Mouse (Mus musculus): ENCODE measurements around the gene Rab27a.

Gene Rab27a

DNA sequence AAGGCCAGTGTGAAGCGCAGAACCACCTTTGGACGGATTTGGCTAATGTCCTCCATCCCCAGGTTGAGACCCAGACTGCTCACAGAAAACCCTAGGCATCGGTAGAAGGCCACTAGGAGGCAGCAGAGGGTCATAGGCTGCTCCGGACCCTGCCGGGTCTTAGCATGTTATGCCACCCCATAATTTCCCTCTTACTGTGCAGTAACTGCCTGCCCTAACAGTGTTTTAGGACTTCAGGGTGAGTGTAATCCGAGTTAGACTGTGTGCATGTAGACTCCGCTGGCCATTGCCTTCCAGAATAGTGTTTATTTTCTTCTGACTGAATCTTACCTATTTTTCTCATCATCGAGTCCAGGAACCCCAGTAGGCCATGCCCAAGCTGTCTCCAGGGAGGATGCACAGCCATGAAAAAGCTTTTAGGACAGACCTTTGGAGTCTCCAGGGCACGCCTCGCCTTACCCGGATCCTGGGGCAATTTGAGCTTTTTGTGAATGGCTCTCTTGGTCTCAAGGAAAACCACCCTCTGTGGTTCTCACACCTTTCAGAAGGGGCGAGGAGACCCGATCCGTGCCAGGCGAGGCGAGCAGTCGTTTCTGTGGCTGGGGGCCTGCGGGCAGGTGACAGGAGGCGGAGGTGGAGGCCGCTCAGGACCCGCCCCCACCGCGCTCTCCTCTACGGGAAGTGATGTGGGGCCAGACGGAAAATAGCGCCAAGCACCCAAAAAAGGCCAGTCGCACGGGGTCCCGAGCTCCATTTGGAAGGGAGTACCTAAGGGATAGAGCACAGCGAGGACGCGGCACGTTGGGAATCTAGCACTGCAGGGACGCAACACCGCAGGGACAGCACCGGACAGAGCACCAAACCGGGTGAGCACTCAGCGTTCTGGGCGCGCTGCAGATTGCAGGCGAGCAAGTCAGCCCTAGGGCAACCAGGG is at the start of gene Rab27a:
Gene Rab27a, plus strand, starts transcription at position 709 of the 934 bp plus-strand sequence.
- ATAC-seq (ENCODE audit: insufficient number of reproducible peaks, low FRiP score, low TSS enrichment), result peak; percentile 75

DNA sequence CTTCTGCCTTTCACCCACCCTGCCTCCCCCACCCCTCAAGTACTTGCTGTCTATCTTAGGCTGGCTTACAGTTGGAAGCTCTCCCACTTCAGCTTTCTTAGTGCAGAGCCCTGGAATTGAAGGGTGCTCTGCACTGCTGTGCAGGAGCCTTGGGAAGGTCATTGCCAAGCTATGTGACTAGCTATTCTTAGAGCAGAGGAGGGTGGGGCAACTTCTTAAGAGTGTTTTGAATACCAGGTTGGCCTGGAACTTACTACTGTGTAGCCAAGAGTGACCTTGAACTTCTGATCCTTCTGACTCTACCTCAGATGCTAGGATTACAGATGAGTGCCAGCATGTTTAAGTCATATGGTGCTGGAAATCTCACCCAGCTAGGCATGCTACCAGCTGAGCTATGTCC is 48.5 kb upstream of the Rab27a start:
- no peak for ATAC-seq (ENCODE audit: insufficient number of reproducible peaks, low FRiP score, low TSS enrichment)

DNA sequence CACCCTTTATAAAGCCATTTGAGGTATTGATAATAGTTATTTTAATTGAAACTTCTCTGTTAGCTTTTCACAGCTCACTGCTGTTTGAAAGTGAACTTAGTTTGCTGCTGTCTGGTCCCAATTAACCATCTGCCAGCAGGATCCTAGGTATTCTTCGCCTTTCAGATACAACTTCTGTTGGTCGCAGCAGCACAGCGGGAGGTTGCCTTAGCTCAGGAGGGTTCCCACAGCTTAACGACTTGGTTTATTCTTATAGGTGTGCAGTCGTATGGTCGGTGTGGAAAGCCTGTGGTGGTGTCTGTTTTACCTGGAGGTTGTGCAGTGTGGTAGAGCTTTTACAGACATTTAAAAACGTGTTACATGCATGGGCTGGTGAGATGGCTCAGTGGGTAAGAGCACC is 47.8 kb upstream of the Rab27a start:
- ATAC-seq (ENCODE audit: insufficient number of reproducible peaks, low FRiP score, low TSS enrichment), result no peak

DNA sequence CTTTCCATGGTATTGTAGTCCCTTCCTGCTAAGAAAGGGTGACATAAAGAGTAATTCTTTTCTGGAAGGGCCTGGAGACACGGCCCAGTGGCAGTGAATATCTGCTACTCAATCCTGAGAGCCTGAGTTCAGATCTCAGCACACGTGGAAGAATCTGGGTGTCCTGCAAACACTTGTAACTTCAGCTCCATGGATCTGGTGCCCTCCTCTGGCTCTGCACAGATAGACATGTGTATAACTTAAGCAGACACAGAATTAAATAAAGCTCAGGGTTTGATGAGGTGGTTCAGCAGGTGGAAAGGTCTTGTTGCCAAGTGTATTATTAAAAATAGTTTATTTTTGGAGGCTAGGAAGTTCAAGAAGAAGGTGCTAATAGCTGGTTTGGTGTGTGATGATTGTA is 44.2 kb upstream of the Rab27a start:
- ATAC-seq (ENCODE audit: insufficient number of reproducible peaks, low FRiP score, low TSS enrichment), result no peak

DNA sequence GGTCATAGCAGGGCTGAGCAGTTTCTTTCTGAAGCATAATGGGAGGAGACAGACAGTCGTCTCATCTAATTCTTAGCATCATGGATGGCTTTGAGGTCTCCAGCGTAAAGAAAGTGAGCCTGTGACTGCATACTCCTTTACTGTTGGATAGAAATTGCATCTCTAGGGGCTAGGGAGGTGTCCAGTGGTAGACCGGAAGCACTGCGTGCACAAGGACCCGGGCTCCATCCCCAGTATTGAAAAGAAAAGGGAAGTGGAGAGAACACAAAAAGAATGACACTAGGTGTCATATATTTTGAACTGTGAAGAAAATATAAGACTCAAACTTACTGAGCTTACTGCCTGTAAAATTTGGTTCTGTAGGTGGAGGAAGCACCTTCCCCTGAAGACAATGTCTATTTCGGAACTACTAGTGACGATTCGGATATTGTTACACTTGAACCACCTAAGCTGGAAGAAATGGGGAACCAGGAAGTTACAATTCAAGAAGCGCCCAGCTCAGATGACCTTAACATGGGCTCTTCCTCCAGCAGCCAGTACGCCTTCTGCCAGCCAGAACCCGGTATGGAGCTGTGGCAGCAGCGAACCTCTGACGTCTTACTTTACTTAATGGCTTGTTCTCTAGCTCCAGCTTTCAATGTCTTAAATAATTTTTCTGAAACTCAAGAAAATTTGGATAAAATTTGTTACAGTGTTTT is 43.2 kb upstream of the Rab27a start:
- no peak for ATAC-seq (ENCODE audit: insufficient number of reproducible peaks, low FRiP score, low TSS enrichment)

DNA sequence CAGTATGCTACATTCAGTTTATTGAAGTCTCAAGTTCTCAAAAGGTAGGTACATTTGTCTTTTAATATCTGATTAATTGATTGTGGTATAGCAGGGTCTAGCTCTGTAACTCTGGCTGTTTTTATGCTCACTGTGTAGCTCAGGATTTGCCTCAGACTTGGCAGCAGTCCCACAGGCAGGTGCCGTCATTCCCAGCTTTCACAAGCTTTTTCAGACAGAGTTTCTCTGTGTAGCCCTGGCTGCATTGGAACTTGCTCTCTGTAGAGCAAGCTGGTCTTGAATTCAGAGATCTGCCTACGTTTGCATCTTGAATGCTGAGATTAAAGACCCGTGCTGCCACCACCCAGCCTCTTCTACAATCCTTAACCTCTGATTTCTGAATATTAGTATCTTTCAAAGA is 42.5 kb upstream of the Rab27a start:
- ATAC-seq (ENCODE audit: insufficient number of reproducible peaks, low FRiP score, low TSS enrichment), result no peak

DNA sequence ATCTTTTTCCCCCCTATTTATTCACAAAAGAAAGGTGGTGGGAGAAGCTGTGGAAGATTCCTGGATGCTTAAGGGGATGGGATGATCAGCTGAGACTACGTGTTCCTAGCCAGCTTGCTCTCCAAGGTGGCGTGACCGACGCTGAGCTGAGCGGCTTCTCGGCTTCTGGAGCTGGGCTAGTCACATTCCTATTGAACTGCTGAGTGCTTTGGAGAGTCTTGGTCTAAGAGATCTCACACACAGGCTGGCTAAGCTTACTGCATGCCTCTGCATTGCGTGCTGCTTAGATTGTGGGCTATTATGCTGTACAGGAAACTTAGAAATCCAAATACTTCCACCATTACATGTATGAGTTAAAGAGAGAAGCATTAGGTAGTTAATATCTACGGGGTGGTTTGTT is 40.6 kb upstream of the Rab27a start:
- no peak for ATAC-seq (ENCODE audit: insufficient number of reproducible peaks, low FRiP score, low TSS enrichment)

DNA sequence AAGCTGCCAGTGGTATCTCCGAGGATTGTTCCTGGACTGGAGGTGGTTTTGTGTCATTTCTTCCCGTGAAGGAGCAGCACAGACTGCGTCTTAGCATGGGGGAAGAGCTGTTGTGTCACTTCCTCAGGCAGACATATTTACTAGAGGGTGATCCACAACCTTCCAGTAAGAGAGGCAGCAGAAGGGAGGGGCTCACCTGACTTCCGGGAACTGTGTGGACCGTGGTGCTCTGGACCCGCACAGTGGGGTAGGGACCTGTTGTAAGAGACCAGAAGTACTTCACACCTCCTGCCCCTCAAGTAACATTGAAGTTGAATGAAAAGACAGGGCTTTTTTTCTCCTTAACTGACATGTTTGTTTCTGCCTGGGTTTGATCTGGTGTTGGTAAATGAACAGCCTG is 39.5 kb upstream of the Rab27a start:
- no peak for ATAC-seq (ENCODE audit: insufficient number of reproducible peaks, low FRiP score, low TSS enrichment)

DNA sequence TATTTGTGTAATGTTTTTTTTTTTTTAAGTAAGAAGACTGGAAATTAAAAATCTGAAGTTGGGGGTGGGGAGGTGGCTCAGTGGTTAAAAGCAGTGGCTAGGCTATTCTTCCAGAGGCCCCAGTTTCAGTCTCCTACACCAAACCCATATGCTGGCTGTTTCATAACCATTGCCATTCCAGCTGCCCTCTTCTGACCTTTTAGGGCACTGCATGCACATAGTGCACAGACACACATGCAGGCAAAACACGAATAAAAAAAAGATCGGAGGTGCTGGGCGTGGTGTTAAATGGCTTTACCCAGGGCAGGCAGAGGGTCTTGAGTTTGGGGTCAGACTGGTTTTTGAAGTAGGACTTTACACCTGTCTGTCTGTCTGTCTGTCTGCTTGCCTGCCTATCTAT is 38.5 kb upstream of the Rab27a start:
- ATAC-seq (ENCODE audit: insufficient number of reproducible peaks, low FRiP score, low TSS enrichment), result no peak

DNA sequence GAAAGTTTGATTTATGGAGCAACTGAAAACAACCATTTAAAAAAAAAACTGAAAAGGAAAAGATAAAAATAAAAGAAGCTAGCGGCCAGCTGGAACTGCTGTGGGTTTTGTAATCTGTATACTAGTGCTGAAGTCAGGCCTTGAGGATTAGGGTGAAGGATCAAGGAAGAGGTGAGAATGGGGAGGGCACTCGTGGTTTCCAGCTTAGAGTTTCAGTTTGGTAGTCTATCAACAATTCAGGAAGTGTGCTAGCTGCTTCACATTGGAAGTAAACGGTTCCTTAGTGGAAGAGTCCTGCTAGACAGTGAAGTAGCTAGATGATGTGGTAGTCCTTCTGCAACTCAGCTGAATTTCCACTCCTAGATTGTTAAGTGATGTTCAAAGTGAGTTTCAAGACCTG is 36.3 kb upstream of the Rab27a start:
- no peak for ATAC-seq (ENCODE audit: insufficient number of reproducible peaks, low FRiP score, low TSS enrichment)

DNA sequence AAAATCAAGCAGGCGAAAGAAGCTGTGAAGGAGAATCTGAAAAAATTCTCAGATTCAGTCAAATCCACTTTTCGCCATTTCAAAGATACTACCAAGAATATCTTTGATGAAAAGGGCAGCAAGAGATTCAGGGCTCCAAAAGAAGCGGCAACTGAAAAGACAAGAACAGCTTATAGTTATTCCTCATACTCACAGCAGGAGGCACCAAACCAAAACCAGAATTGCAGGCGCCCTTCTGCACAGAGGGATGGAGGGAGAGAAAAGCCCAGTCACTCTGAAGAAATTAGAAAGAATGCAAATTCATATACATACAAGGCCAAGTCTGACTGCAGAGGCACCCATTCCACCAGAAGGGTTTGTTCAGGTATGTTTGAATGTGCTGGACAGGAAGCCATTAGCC is 32.0 kb upstream of the Rab27a start:
- no peak for ATAC-seq (ENCODE audit: insufficient number of reproducible peaks, low FRiP score, low TSS enrichment)

DNA sequence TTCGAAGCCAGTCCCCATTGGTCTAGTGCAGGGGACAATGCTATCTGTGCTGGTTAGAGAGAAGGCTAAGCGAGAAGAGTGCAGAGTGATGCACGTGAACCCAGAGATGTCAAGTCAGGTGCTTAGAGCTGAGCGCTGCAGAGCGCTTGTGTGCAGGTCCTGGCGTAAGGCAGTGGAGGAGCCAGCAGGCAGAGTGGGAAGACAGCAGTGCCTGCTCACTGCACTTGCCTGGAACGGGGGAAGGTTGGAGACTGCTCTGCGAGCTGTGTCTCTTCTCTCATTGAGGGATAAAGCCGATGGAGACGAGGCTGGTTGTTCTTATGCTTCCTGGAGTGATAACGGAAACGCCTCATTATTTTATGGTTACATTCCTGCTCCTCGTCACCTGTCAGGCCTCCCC is 29.9 kb upstream of the Rab27a start:
- no peak for ATAC-seq (ENCODE audit: insufficient number of reproducible peaks, low FRiP score, low TSS enrichment)

DNA sequence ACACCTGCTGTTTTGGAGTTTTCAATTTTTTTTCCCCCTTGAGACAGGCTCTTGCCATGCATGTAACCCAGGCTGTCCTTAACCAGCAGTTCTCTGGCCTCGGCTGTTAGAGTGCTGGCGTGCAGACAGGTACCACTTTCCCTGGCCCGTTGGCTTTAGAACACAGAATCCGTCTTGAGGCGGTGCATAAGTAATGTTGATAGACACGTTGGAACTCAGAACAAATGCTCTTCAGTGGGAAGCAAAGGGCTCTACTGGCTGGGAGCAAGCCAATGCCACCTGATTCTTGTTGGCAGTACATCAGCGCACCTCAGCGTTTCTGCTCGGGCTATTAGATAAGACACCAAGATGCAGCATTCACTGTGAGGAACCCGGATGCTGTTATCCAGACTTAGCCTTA is 24.8 kb upstream of the Rab27a start:
- ATAC-seq (ENCODE audit: insufficient number of reproducible peaks, low FRiP score, low TSS enrichment), result no peak; the same call in 1 of the 2 replicates

DNA sequence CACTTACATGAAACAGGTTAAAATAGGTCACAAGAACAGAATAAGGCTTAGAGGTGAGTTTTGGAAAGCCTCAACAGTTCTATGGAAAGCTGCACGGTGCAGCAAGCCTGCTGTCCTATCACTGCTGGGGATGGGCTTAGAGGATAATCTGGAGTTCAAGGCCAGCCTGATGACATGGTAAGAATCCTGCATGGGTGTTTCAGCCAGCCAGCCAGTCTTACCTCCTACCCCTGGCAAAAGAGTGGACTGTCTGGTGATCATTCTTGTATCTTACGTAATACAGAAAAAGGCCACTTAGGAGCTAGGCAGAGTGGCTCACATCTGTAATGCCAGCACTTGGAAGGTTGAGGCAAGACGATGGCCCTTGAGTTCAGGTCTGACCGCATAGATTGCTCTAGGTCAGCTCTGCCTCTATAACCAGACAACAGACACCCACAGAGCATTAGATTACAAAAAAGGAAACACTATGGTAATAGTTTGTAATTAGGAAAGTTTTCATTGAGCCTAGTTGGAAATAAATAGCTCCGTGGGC is 24.0 kb upstream of the Rab27a start:
- no peak for ATAC-seq (ENCODE audit: insufficient number of reproducible peaks, low FRiP score, low TSS enrichment)

DNA sequence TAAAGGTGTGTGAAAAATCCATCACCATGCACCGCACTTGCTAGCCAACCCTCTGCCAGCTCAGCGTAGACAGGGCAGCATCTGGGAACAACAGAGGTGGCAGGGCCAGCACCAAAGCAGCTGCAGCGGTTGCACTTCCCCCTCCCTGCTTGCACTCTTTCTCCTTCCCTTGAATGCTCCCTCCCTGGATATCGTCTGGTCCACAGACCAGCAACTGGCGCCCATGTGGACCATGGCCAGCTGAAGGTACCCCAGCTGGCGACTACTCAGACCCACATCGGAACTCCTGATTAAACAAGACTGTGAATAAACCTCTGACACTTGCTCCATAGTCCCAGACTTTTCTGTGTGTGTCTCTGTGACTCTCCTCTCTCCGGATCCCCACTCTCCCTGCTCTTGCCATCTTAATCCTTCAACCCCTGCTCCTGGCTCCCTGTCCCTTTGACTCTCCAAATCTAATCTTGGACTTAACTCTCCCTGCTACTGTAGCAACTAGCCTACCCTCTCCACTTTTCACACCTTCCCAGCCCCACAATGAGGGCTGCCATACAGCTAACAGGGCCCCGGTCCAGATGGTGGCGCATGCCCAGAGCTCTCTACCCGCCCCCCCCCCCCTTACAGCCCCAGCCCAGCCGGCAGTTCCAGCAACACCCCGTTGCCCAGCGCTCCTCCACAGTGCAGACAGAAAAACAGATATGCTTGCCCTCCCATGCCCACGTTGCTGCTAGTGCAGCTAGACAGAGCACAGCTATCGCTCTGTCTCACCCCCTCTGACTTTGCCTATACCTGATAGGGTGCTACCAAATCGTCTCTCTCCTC is 18.6 kb upstream of the Rab27a start:
- 0 out of 2 replicates have a peak, but pooled peaks have one; percentile 26 for ATAC-seq (ENCODE audit: insufficient number of reproducible peaks, low FRiP score, low TSS enrichment)

DNA sequence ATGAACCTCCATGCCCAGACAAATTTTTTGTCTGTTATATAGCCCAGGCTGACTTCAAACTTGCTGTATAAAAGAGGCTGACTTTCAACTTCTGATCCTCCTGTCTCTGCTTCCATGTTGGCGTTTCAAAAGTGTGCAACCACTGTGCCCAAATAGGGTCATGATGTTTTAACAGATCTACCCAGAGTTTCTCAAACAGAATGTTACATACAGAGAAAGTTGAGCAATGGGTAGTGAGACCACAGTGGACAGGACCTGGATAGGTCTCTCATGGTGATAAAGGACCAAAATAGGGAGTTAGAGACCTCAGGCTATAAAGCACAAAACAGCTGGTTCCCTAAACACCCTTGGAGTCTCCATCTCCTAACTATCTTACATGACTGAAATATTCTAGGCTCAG is 14.2 kb upstream of the Rab27a start:
- ATAC-seq (ENCODE audit: insufficient number of reproducible peaks, low FRiP score, low TSS enrichment), result no peak

DNA sequence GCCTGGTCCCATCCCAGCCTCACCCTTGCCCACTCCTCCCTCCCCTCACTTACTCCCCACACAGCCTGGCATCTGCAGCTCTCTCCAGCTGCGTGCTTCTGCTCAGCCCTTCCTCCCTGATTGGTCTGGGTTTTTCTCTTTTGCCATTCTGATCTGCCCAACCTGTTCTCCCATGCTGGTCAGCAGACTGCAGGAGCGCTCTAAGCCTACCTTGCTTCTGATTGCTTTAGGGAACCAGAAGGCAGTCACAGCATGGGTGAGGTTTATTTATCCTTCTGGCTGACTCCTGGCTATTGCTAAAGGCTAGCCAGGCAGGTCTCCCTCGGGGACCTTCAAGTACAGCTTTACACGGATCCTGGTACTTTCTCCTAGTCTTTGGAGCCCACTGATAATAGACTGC is 13.2 kb upstream of the Rab27a start:
- ATAC-seq (ENCODE audit: insufficient number of reproducible peaks, low FRiP score, low TSS enrichment), result peak; percentile 76; the same call in 1 of the 2 replicates

DNA sequence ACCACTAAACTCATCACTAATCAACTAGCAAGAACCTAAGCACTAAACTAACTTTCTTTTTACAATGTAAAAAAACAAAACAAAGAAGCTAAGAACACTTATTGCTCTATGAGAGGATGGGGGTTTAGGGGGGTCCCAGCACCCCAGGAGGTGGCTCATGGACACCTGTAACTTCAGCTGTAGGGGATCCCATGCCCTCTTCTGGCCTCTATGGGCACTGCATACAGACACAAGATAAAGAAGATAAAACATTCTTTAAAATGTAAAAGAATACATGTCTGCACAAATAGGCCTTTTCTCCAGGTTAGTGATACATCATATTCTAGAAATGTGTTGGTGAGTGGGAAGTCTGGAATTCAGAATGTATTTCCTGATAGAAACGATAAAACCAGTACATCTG is 11.2 kb upstream of the Rab27a start:
- no peak for ATAC-seq (ENCODE audit: insufficient number of reproducible peaks, low FRiP score, low TSS enrichment)

DNA sequence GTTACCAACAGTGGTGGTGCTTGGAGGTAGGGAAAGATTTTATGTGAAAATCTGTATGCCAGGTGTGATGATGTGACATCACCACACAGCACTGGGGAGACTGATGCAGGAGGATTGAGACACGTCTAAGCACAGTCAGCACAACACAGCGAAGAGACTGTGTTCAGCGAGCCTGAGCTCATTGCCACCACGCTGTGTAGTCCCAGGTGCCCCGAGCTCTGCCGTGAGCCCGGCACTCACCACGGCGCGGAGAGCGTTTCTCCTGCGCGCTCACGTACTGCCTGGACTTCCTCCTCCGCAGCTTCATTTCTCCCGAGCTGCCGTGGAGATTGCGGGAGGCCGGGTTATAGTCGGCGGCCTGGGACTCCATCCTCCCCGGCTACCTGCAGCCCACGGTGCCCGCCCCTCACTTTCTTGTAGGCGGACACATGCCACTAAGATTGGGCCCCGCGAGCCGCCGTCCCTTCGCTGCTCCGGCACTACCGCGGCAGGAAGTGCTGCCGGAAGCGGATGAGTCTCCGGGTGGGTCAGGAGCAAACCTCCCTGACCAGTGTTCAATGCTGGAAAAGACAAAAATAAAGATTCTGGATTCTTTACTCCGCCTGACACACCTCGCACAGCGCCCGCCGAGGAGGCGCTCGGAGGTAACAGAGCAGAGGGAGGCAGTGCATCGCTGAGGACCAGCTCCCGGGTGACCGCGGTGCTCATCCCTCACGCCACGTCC is 5.3 kb upstream of the Rab27a start:
- peak; percentile 74 for ATAC-seq (ENCODE audit: insufficient number of reproducible peaks, low FRiP score, low TSS enrichment)

DNA sequence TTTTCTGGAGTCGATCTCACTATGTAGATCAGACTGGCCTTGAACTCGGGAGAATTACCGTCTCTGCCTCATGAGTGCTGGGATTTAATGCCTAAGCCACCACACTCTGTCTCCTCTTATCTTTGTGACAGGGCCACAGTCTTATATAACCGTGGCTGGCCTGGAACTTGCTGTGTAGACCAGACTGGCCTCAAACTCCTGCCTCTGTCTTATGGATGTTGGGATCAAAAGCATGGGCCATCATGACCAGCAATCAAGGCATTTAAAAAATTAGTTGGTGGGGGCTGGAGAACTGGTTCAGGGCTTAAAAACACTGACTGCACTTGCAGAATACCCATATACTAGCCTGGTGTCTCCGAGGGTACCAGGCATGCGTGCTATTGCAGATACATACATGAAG is 4.6 kb upstream of the Rab27a start, which contains the start of gene Pigb:
Gene Pigb, minus strand, starts transcription at position 299 of the 400 bp plus-strand sequence.
- ATAC-seq (ENCODE audit: insufficient number of reproducible peaks, low FRiP score, low TSS enrichment), result no peak
